Mouse (Mus musculus): ENCODE measurements around the gene Lhpp. TPM values are rescaled to one million over a fixed set of nuclear protein-coding genes. Genes with fewer than 3 reads are reported as not detected.

The Lhpp gene
- polyA plus RNA-seq, 1 experiment from 2014 or later = 12.1 TPM

- Histone ChIP-seq H3K4me3 (replicated peaks) (no peak overlapping the region), H3K9me3 (no peaks in the 10 kb centered on the region), H3K4me1 (peaks cover 52% of the 10 kb centered on the region), H3K27me3 (no peaks in the 10 kb centered on the region), H3K9ac (no peak overlapping the region), H3K36me3 (replicated peaks) (0 out of 2 replicates have a peak, but pooled peaks cover 4% of the 10 kb centered on the region), H3K27ac (no peak overlapping the region), H3K4me2 (no peak overlapping the region)
- 90% methylated on average over 5 of the region's 5 CpGs for WGBS
- no peak for ATAC-seq (ENCODE audit: low FRiP score)
These were observed 114.1 kb downstream of the Lhpp start for GRCm38 (mm10) chr7:132724501-132725062.

- H3K4me2 ChIP-seq = no peak overlapping the region
- peaks cover 56% of the 10 kb centered on the region for H3K4me1 ChIP-seq
- ATAC-seq (ENCODE audit: low FRiP score) = no peak
- H3K9me3 ChIP-seq = no peaks in the 10 kb centered on the region
- H3K27ac ChIP-seq = peak overlapping the region; percentile 25; the same call in 1 of the 2 replicates
- 67% methylated on average over 13 of the region's 13 CpGs for WGBS
- 0 out of 2 replicates have a peak, but pooled peaks cover 8% of the 10 kb centered on the region for H3K36me3 ChIP-seq (replicated peaks)
- H3K4me3 ChIP-seq (replicated peaks) = no peak overlapping the region
- H3K9ac ChIP-seq = no peak overlapping the region
- H3K27me3 ChIP-seq = no peaks in the 10 kb centered on the region
These were observed 115.8 kb downstream of the Lhpp start for GRCm38 (mm10) chr7:132726106-132726861.

- peak overlapping the region; percentile 89; the same call in 1 of the 2 replicates for H3K27ac ChIP-seq
- ATAC-seq (ENCODE audit: low FRiP score) = no peak
These were observed 118.8 kb downstream of the Lhpp start for GRCm38 (mm10) chr7:132729093-132729831.

GRCm38 (mm10) chr7:132730510-132730909 lies 120.1 kb downstream of the Lhpp start:
- Histone ChIP-seq H3K9ac (no peak overlapping the region), H3K4me3 (replicated peaks) (no peak overlapping the region), H3K27me3 (no peaks in the 10 kb centered on the region), H3K9me3 (no peaks in the 10 kb centered on the region), H3K4me1 (peaks cover 78% of the 10 kb centered on the region), H3K27ac (peak overlapping the region; percentile 89), H3K4me2 (no peak overlapping the region), H3K36me3 (replicated peaks) (0 out of 2 replicates have a peak, but pooled peaks cover 12% of the 10 kb centered on the region)
- ATAC-seq (ENCODE audit: low FRiP score) = no peak
- WGBS = 53% methylated on average over 7 of the region's 7 CpGs

More at GRCm38 (mm10) chr7:132729093-132729831, 118.8 kb downstream of the Lhpp start:
- no peak overlapping the region for H3K4me2 ChIP-seq
- H3K36me3 ChIP-seq (replicated peaks) = 0 out of 2 replicates have a peak, but pooled peaks cover 8% of the 10 kb centered on the region
- peaks cover 71% of the 10 kb centered on the region for H3K4me1 ChIP-seq
- H3K27me3 ChIP-seq = no peaks in the 10 kb centered on the region
- H3K4me3 ChIP-seq (replicated peaks) = no peak overlapping the region
- no peaks in the 10 kb centered on the region for H3K9me3 ChIP-seq
- WGBS = 88% methylated on average over 4 of the region's 4 CpGs
- H3K9ac ChIP-seq = 0 out of 2 replicates have a peak overlapping the region, but pooled peaks have one; percentile 25

- H3K4me3 ChIP-seq (replicated peaks) = no peak overlapping the region
- no peak overlapping the region for H3K9ac ChIP-seq
- H3K9me3 ChIP-seq = no peaks in the 10 kb centered on the region
- H3K4me1 ChIP-seq = peaks cover 85% of the 10 kb centered on the region
- WGBS = 5% methylated on average over 6 of the region's 6 CpGs
- H3K27ac ChIP-seq = peak overlapping the region; percentile 89
- H3K27me3 ChIP-seq = no peaks in the 10 kb centered on the region
- peak; percentile 75 for ATAC-seq (ENCODE audit: low FRiP score)
- H3K36me3 ChIP-seq (replicated peaks) = 0 out of 2 replicates have a peak, but pooled peaks cover 12% of the 10 kb centered on the region
- H3K4me2 ChIP-seq = peak overlapping the region; percentile 8; the same call in 1 of the 2 replicates
These were observed 121.1 kb downstream of the Lhpp start for GRCm38 (mm10) chr7:132731558-132731957.

GRCm38 (mm10) chr7:132732136-132732789 lies 121.8 kb downstream of the Lhpp start:
- no peak for ATAC-seq (ENCODE audit: low FRiP score)

DNA sequence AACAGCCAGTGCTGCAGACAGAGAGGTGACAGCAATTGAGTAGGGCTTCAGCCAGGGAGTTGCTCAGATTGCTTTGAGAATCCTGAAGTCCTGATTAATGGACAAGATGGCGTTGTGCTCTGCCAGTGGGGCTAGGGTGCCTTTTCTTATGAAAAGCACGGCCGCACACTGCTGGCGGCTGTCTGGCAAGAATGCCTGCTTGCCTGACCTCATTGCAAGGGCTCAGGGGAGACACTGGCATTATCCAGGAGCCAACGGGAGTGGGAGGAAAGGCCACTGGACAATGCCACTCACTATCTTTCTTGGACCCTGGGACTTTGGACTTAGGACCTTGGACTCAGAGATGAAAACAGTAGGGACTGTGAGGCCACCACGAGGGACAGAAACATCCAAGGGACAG lies 123.1 kb downstream of the Lhpp start:
- H3K4me1 ChIP-seq = peaks cover 72% of the 10 kb centered on the region
- ATAC-seq (ENCODE audit: low FRiP score) = no peak

More at GRCm38 (mm10) chr7:132732136-132732789, 121.8 kb downstream of the Lhpp start:
- H3K36me3 ChIP-seq (replicated peaks) = 0 out of 2 replicates have a peak, but pooled peaks cover 12% of the 10 kb centered on the region
- no peak overlapping the region for H3K4me2 ChIP-seq
- H3K9ac ChIP-seq = no peak overlapping the region
- no peaks in the 10 kb centered on the region for H3K9me3 ChIP-seq
- peaks cover 82% of the 10 kb centered on the region for H3K4me1 ChIP-seq
- H3K27me3 ChIP-seq = no peaks in the 10 kb centered on the region
- 15% methylated on average over 6 of the region's 6 CpGs for WGBS
- peak overlapping the region; percentile 89 for H3K27ac ChIP-seq
- H3K4me3 ChIP-seq (replicated peaks) = no peak overlapping the region

GRCm38 (mm10) chr7:132734222-132734621 lies 123.8 kb downstream of the Lhpp start:
- peaks cover 72% of the 10 kb centered on the region for H3K4me1 ChIP-seq
- peak overlapping the region; percentile 89 for H3K27ac ChIP-seq
- peak overlapping the region; percentile 17; the same call in 1 of the 2 replicates for H3K9ac ChIP-seq
- no peak overlapping the region for H3K4me3 ChIP-seq (replicated peaks)
- H3K27me3 ChIP-seq = no peaks in the 10 kb centered on the region
- H3K36me3 ChIP-seq (replicated peaks) = 0 out of 2 replicates have a peak, but pooled peaks cover 18% of the 10 kb centered on the region
- no peak for ATAC-seq (ENCODE audit: low FRiP score)
- WGBS = 78% methylated on average over 9 of the region's 9 CpGs
- no peak overlapping the region for H3K4me2 ChIP-seq
- no peaks in the 10 kb centered on the region for H3K9me3 ChIP-seq

More for the DNA sequence above, 123.1 kb downstream of the Lhpp start:
- no peaks in the 10 kb centered on the region for H3K27me3 ChIP-seq
- peak overlapping the region; percentile 17; the same call in 1 of the 2 replicates for H3K9ac ChIP-seq
- H3K4me2 ChIP-seq = no peak overlapping the region
- H3K4me3 ChIP-seq (replicated peaks) = no peak overlapping the region
- peak overlapping the region; percentile 89 for H3K27ac ChIP-seq
- WGBS = 31% methylated on average over 6 of the region's 6 CpGs
- 0 out of 2 replicates have a peak, but pooled peaks cover 19% of the 10 kb centered on the region for H3K36me3 ChIP-seq (replicated peaks)
- no peaks in the 10 kb centered on the region for H3K9me3 ChIP-seq

GRCm38 (mm10) chr7:132735145-132735544 lies 124.7 kb downstream of the Lhpp start:
- peaks cover 63% of the 10 kb centered on the region for H3K4me1 ChIP-seq
- H3K9me3 ChIP-seq = no peaks in the 10 kb centered on the region
- ATAC-seq (ENCODE audit: low FRiP score) = no peak
- H3K4me2 ChIP-seq = no peak overlapping the region
- no peaks in the 10 kb centered on the region for H3K27me3 ChIP-seq
- 63% methylated on average over 5 of the region's 5 CpGs for WGBS
- peak overlapping the region; percentile 89; the same call in 1 of the 2 replicates for H3K27ac ChIP-seq
- H3K9ac ChIP-seq = no peak overlapping the region
- no peak overlapping the region for H3K4me3 ChIP-seq (replicated peaks)
- H3K36me3 ChIP-seq (replicated peaks) = 0 out of 2 replicates have a peak, but pooled peaks cover 10% of the 10 kb centered on the region

GRCm38 (mm10) chr7:132736099-132736862 lies 125.8 kb downstream of the Lhpp start:
- WGBS = 60% methylated on average over 17 of the region's 17 CpGs
- no peaks in the 10 kb centered on the region for H3K27me3 ChIP-seq
- H3K9ac ChIP-seq = no peak overlapping the region
- ATAC-seq (ENCODE audit: low FRiP score) = no peak
- H3K4me1 ChIP-seq = peaks cover 51% of the 10 kb centered on the region
- 0 out of 2 replicates have a peak, but pooled peaks cover 10% of the 10 kb centered on the region for H3K36me3 ChIP-seq (replicated peaks)
- no peaks in the 10 kb centered on the region for H3K9me3 ChIP-seq
- H3K4me3 ChIP-seq (replicated peaks) = no peak overlapping the region
- no peak overlapping the region for H3K4me2 ChIP-seq
- peak overlapping the region; percentile 46; the same call in 1 of the 2 replicates for H3K27ac ChIP-seq

GRCm38 (mm10) chr7:132738844-132739243 lies 128.4 kb downstream of the Lhpp start:
- WGBS = 94% methylated on average over 6 of the region's 6 CpGs
- Histone ChIP-seq H3K27me3 (no peaks in the 10 kb centered on the region), H3K36me3 (replicated peaks) (peaks cover 10% of the 10 kb centered on the region; the same call in 1 of the 2 replicates)

More at GRCm38 (mm10) chr7:132738844-132739243, 128.4 kb downstream of the Lhpp start:
- no peak overlapping the region for H3K4me2 ChIP-seq
- peaks cover 26% of the 10 kb centered on the region for H3K4me1 ChIP-seq
- no peaks in the 10 kb centered on the region for H3K9me3 ChIP-seq
- no peak overlapping the region for H3K9ac ChIP-seq
- H3K27ac ChIP-seq = no peak overlapping the region
- no peak for ATAC-seq (ENCODE audit: low FRiP score)
- H3K4me3 ChIP-seq (replicated peaks) = no peak overlapping the region
